Mouse (Mus musculus): ENCODE results near the gene Prop1.
A peak's percentile ranks its signal among the peaks of the same experiment; 100 is the strongest.

Gene Prop1

DNA sequence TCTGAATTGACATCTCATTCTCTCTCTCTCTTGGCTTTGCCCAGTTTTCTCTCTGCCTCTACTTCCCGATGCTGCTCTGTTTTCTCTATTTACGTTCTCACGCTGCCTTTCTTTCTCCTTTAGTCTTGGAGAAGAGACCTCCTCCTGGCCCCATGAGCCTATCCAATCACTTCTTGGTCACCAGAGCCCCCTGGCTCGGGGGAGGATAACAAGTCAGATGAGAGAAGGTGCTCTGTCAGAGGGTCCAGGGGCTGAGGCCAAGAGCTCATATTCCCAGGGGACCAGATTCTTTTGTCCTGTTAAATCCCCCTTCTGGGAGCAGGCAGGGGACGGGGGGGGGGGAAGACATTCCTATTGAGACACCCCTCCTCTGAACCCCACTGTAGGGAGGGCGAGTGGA is at the start of gene Prop1:
Prop1 (minus strand) TSS at position 101 of the 400 bp plus-strand sequence.
- DNase-seq: no peak

DNA sequence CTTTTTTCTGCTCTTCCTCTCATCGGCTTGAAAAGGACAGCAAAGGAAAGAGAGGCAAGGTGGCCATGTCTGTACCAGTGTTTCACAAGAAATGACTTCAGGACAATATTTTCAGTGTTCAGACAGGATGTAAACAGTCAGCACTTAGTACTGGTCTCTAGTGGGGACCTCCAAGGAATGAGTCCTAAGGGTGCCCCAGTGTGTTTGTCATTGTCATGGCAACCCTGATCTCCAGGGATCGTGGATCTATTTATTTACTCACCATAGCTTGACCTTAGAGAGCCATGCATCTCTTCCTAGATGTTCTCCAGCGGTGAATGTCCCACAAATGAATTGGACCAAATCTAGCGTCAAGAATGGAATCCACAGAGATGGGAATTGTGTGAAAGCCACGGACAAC is 49.7 kb upstream of the Prop1 start, which contains the start of gene Olfr51:
Olfr51 (plus strand) TSS at position 301 of the 400 bp plus-strand sequence.
- DNase-seq: no peak

DNA sequence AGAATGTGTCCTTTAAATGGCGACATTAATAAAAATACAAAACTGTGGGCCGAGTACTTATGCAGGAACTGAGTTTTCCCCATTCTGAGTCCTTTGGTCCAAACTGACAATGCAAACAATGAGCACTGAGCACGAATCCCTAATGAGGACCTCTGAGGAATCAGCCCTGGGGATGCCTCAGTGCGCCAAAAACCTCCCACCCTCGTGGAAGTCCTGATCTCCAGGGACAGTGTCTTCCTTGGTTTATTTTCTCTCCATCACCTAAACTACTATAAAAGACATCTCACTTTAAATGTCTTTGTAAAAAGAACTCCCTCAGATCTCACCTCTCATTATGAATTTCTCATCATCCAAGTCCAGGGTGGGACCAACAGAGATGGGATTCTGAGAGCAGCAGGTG is 28.1 kb upstream of the Prop1 start, which contains the start of gene Olfr1377:
Olfr1377 (plus strand) TSS at position 301 of the 400 bp plus-strand sequence.
- DNase-seq: no peak

DNA sequence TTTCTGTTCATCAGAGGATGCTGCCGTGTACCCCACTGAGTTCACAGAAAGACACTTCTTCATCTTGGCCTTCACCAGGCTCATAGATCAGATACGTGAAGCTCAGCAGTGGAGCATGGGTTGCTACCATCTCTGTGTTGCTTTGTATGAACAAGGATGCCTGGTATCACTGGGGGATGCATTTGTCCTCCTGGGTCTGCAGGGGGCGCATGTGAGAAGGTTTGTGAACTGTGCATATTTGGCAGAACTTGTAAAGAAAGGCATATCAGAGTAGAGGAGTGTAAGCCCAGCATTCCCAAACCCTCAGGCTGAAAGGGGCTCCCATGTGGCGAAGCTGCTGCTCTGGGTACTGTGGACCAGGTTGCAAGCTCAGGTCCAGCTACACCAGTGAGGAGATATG is 23.7 kb upstream of the Prop1 start:
- no peak for DNase-seq

- DNase-seq: no peak
Measured at GRCm38 (mm10) chr11:50966230-50966629, 12.7 kb upstream of the Prop1 start, which contains the start of gene Olfr1378. Olfr1378 (plus strand) TSS chr11:50966530.

- no peak for DNase-seq
Measured at GRCm38 (mm10) chr11:50964886-50965285, 11.3 kb upstream of the Prop1 start.

GRCm38 (mm10) chr11:50952290-50952689 is 1.3 kb downstream of the Prop1 start:
- no peak for DNase-seq

DNA sequence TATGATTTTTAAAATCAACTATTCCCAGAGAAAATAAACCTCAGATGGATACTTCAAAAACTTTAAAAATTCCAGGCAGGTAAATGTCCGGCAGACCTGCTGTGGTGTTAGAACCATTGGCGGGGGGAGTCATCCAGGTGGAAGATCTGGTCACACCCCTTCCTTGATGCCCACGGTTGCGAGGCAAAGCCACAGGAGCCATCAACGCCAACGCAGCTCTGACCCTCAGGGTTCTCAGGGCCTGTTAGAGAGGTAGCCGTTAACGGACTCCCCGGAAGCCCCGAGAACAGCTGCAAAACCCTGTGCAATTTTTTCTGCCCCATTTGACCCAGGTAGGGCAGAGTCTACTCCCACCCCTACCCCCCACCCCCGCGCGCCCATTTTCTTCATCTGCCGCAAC is 10.1 kb downstream of the Prop1 start, which contains the start of gene 4933414I15Rik:
4933414I15Rik (minus strand) TSS at position 260 of the 400 bp plus-strand sequence.
- no peak for DNase-seq

- DNase-seq: no peak
Measured at GRCm38 (mm10) chr11:50942386-50942785, 11.2 kb downstream of the Prop1 start.

- no peak for DNase-seq
Measured at GRCm38 (mm10) chr11:50939621-50940366, 13.8 kb downstream of the Prop1 start.

- no peak for DNase-seq
Measured at GRCm38 (mm10) chr11:50938435-50938834, 15.1 kb downstream of the Prop1 start.

- DNase-seq: no peak
Measured at GRCm38 (mm10) chr11:50932040-50932439, 21.5 kb downstream of the Prop1 start.

DNA sequence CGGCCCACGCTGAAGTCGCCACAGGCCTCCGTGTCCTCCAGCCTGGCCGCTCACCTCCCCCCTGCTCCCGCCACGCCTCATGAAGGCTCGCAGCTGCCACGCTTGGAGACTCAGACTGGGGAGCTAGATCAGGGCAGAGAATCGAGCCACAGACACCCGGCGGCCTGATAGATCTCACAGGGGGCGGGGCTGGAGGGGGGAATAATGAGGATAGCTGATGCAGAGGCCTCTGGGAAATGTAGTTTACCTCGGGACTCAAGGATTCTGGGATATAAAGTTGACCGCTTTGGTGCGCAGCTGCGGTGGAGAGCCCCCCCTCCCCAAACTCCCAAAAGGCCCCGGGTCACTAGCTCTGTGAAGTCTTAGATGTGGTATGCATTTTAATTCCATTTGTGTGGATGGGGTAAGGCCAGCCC is 22.1 kb downstream of the Prop1 start, which contains the start of gene Zfp354b:
Zfp354b (minus strand) TSS at position 183 of the 416 bp plus-strand sequence.
- DNase-seq: peak; percentile 88

- no peak for DNase-seq
Measured at GRCm38 (mm10) chr11:50931021-50931420, 22.5 kb downstream of the Prop1 start.

DNA sequence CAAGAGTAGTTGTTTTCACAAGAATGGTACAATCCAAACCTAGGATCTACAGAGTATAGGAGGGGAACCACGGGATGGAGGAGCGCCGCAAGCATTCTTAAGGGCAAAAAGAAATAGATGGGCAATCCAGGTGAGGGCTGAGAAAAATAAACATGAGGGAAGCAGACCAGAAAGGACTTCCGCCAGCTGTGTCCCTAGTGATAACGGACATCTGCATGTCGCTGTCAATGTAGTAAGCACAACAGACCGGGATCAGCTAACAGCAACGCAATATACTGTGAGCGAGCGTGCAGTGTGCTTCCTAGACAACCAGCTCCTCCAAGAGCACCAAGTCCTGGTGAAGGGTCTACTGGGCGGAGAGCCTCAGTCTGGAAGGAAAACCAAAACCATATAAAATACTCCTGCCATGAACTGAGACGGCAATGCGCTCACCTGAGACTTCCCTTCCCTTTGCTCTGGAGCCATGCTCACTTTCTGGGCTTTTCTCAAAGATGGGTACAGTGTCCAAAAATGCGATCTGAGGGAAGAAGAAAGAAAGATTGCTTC is 23.0 kb downstream of the Prop1 start:
- no peak for DNase-seq

DNA sequence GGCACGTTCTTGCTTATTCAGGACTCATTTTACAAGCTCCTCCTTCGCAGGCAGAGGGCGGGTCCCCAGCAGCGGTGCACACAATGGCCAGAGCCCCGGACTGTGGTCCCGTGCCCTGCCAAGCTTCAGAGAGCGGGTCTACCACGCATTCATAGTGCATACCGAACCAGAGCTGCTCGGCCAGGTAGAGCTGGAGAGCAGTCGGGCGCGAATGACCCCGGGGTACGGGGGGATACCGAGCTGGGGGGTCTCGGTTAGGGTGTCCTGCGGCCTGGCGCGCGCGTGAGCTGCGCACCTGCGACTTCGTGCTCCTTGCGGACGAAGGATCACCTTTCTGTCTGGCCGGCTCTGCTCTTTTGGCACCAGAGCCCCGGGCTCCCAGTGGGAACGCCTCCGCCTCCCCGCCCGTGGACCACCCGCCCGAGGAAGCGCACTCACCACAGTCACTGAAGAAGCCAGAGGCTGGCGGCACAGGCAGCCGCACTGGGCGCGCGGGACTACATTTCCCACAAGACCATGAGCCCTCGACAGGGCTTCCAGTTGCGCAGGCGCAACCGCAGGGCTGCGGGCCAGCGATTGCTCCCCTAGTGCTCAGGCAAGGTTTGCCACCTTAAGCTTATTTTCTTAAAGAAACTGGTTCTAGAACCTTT is 37.8 kb downstream of the Prop1 start, which contains the start of gene Zfp2:
Zfp2 (minus strand) TSS at position 495 of the 650 bp plus-strand sequence.
- DNase-seq: peak; percentile 89

DNA sequence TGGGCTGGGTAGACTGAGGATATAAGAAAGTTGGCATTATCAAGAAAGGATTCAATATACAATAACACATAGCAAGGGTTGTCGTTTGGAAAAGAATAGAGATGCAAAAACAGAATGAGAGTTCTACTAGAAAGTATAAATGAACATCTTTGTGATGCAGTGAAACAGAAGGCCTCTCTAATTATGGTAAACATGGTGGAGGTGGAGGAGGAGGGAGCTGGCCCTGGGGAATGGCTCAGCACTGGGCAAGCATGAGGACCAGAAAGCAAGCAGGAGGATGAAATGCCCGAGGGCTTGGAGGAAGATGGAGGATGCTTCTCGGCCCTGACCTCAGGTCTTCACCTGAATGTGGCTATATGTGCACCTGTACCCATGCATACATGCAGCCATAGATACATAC is 39.1 kb downstream of the Prop1 start:
- no peak for DNase-seq

DNA sequence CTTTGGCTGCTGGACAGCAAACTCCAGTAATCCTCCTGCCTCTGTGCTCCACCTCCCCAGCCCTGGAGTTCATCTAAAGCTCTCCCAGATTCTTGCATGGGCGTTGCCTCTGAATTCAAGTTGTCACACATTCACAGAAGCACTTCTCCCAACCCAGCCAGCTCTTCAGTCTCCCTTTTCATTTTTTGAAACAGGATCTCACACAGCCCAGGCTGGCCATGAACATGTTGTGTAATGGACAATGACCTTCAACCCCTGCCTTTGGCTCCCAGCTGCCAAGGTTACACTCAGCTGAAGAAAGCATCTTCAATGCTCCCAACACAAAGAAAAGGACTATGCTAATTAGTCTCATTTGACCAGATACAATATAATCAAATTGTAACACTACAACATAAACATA is 40.3 kb downstream of the Prop1 start:
- no peak for DNase-seq

- DNase-seq: no peak
Measured at GRCm38 (mm10) chr11:50908136-50908535, 45.4 kb downstream of the Prop1 start.
